Mouse (Mus musculus) inflammation-experienced regulatory T-cells, adult 6 months (primary cell): Measurements from ENCODE around the gene Stap2. TPM values are rescaled to one million over a fixed set of nuclear protein-coding genes. Genes with fewer than 3 reads are reported as not detected.
A peak's percentile ranks its signal among the peaks of the same experiment; 100 is the strongest.

Experiments
- ATAC-seq: one replicate; pipeline ENCODE4 v1.8.0; 2017
- polyA plus RNA-seq, 3 experiments: library from polyadenylated mRNA; unstranded; fragments of 100-300 nt; shearing (Covaris generic); gene quantifications; one replicate each; pipeline ENCODE4 v1.2.1; 2017

Stap2 gene
- polyA plus RNA-seq, 3 experiments from 2014 or later: 0.30 TPM; not detected in 2

DNA sequence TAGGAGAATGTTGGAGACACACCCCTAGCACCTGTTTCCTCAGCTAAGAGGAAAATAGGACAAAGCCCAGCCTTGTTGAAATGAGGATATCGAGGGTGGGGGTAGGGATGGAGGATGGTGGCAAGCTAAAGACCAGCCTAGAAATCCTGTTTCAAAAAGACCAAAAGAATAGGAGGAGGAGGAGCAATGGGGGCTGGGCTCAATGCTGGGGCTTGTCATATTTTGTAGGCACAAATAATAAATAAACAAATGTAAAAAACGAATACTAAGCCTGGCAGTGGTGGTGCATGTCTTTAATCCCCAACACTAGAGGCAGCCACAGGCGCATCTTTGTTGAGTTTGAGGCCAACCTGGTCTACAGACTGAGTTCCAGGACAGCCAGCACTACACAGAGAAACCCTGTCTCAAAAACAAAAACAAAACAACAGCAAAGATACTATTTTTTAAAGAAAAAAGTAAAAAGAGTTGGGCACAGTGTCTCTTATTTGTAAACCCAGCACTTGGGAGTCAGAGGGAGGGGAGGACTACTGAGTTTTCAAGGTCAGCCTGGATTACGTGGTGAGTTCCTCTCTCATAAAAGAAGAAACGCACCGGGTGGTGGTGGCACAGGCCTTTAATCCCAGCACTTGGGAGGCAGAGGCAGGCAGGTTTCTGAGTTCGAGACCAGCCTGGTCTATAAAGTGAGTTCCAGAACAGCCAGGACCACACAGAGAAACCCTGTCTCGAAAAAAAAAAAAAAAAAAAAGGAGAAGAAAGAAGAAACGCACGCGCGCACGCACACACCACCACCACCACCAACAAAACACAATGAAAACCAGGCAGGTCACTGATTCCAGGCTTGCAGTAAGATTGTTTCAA, 47.4 kb downstream of the Stap2 start:
- no peak for ATAC-seq

DNA sequence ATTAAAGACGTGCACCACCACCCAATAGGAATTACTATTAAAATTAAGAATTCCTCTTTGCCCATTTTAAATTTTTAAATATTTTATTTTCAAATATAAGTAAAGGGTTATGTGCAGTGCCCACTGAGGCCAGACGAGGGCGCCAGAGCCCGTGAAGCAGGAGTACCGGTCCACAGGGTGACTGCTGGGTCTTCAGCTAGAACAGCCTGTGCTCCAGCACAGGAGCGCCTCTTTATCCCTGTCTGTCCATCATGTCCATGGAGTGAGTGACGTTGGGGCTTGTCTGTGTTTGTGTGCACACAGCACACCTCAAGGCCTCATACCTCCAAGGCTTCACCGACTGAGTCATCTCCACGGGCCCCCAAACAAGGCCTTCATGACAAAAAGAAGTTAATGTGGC, 48.2 kb downstream of the Stap2 start:
- ATAC-seq: no peak

DNA sequence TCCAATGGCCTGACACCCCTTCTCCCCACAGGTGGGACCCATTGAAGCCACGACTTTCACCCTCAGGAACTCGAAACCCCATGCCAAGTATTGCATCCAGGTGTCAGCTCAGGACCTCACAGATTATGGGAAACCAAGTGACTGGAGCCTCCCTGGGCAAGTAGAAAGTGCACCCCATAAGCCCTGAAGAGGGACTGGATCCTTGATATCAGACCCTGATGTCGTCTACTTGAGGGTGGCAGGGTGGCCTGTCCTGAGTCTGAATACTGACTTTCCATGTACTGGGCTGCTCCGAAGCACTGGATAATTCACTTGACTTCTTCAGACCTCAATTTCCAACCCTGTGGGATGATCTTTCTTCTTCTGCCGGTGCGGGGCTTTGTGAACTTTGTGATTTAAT, 48.8 kb downstream of the Stap2 start:
- ATAC-seq: no peak

GRCm38 (mm10) chr17:55956129-55956528, 49.3 kb downstream of the Stap2 start:
- no peak for ATAC-seq

DNA sequence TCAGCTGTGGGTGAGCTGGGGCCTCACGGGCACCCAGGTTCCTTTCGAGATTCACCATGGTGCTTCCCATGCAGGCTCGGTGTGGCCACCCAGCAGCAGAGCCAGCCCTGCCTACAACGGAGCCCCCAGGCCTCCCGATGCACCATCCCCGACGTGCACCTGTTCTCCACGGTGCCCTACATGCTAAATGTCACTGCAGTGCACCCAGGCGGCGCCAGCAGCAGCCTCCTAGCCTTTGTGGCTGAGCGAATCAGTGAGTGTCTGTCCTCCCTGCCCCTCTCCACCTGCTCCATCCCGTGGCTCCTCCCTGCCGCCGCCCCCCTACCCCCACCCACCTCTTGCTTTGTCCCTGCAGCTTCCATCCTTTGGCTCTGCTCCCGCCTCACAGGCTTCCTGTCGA, 51.2 kb downstream of the Stap2 start:
- ATAC-seq: no peak

DNA sequence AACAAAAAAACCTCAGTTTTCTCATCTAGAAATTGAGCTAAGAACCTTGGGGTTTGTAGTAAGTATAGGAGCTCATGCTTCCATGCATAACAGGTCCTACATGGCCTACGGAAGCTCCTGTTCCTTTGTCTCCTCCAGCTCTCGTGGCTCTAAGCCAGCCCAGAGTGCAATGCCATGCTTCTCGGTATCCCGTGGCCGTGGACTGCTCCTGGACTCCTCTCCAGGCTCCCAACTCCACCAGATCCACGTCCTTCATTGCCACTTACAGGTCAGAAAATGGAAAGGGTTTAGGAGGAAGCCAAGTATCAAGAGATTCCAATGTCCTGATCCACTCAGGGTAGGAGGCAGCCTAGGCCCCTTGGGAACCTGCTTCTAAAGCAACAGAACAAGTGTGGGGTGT, 51.6 kb downstream of the Stap2 start:
- ATAC-seq: no peak

DNA sequence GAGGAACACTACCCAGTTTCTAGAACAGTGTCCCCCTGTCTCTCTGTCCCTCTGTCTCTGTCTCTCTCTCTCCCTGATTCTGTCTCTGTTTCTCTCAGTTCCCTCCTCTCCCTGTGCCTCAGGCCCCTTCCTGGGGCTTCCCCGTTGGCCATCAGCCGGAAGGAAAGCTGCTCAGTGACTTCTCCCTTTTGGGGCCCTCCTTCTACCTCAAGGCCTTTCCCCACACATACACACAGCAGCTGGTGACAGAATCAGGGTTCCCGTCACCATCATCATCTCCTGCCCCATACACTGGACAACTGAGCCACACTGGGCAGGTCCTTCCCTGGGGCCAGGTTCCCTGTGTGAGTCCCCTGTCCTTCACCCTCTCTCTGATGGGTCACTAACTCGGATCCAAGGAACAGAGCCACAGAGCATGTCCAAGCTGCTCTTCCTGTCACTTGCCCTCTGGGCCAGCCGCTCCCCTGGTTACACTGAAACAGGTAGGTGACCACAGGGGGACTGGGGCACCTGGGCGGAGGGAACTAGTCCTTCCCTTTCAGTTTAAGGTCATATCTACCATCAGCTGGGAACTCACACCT, 52.8 kb downstream of the Stap2 start, which contains the start of gene Ebi3:
Ebi3 (plus strand) TSS at position 194 of the 581 bp plus-strand sequence.
- peak; percentile 63 for ATAC-seq

GRCm38 (mm10) chr17:55952041-55952440, 53.3 kb downstream of the Stap2 start:
- ATAC-seq: no peak

DNA sequence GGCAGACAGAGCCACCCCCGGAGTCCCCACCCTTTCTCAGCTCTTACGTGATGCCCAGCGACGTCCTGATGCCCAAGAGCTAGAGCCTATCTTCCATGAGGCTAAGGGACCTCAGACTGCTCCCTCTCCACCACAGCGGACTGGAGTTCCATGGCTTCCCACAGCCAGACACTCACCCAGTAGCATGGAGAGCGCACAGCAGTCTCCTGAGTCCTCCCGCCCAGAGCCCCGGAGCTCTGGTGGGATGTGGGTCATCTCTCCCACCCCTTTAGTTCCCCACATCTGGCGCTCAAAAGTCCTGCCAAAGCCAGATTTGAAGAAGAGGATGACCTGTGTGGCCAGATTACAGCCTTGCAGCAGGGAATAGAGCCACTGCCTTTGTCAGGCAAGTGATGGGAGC, 54.8 kb downstream of the Stap2 start:
- no peak for ATAC-seq

GRCm38 (mm10) chr17:55949400-55949799, 56.0 kb downstream of the Stap2 start, which contains the start of gene Zfp119b:
Gene Zfp119b, minus strand, starts transcription at chr17:55949500.
- ATAC-seq: no peak

GRCm38 (mm10) chr17:55948647-55949046, 56.7 kb downstream of the Stap2 start:
- ATAC-seq: no peak

Other genes with a start within 250 kb of the Stap2 start
- 10 to 100 TPM; 13.0 to 18.7 (median 15.8) TPM for gene Zfp119a, start 126.7 kb downstream of the Stap2 start, polyA plus RNA-seq
- 10 to 100 TPM; 26.9 to 35.6 (median 29.1) TPM for gene Zfp959, start 113.5 kb downstream of the Stap2 start, polyA plus RNA-seq
- gene Zfp119b, start 56.1 kb downstream of the Stap2 start, polyA plus RNA-seq: 10 to 100 TPM in 2 of 3 experiments, 1 to 10 TPM in 1; 8.1 to 20.3 (median 17.7) TPM
- 10 to 100 TPM; 50.3 to 70.8 (median 50.4) TPM for gene Ebi3, start 52.9 kb downstream of the Stap2 start, polyA plus RNA-seq
- gene Yju2, start 46.5 kb downstream of the Stap2 start, polyA plus RNA-seq: 10 to 100 TPM; 25.6 to 36.5 (median 33.0) TPM
- under 1 TPM in 1 of 3 experiments, not detected in 2; 0.40 TPM for gene Shd, start 35.1 kb downstream of the Stap2 start, polyA plus RNA-seq
- gene Fsd1, start 19.1 kb downstream of the Stap2 start, polyA plus RNA-seq: under 1 TPM in 1 of 3 experiments, not detected in 2; 0.98 TPM
- gene Mpnd, start 127 bp upstream of the Stap2 start, polyA plus RNA-seq: 10 to 100 TPM in 2 of 3 experiments, 1 to 10 TPM in 1; 8.3 to 24.2 (median 17.4) TPM
- 10 to 100 TPM; 86.9 to 93.6 (median 91.6) TPM for gene Sh3gl1, start 31.1 kb upstream of the Stap2 start, polyA plus RNA-seq
- 1 to 10 TPM in 2 of 3 experiments, under 1 TPM in 1; 0.63 to 3.6 (median 1.3) TPM for gene Chaf1a, start 34.9 kb upstream of the Stap2 start, polyA plus RNA-seq
- gene Ubxn6, start 69.4 kb upstream of the Stap2 start, polyA plus RNA-seq: 10 to 100 TPM; 28.7 to 41.6 (median 34.2) TPM
- gene Hdgfl2, start 74.0 kb upstream of the Stap2 start, polyA plus RNA-seq: 10 to 100 TPM; 32.5 to 58.6 (median 40.3) TPM
- gene Plin4, start 104.2 kb upstream of the Stap2 start, polyA plus RNA-seq: under 1 TPM in 1 of 3 experiments, not detected in 2; 0.09 TPM
- gene Plin5, start 112.0 kb upstream of the Stap2 start, polyA plus RNA-seq: under 1 TPM in 1 of 3 experiments, not detected in 2; 0.16 TPM
- not detected for gene Lrg1, start 116.4 kb upstream of the Stap2 start, polyA plus RNA-seq
- under 1 TPM in 1 of 3 experiments, not detected in 2; 0.13 TPM for gene Sema6b, start 134.8 kb upstream of the Stap2 start, polyA plus RNA-seq
- gene Tnfaip8l1, start 156.9 kb upstream of the Stap2 start, polyA plus RNA-seq: 10 to 100 TPM; 29.8 to 39.7 (median 37.9) TPM
- 10 to 100 TPM; 53.3 to 65.6 (median 59.5) TPM for gene Mydgf, start 178.3 kb upstream of the Stap2 start, polyA plus RNA-seq
- gene Dpp9, start 213.3 kb upstream of the Stap2 start, polyA plus RNA-seq: 10 to 100 TPM; 13.6 to 17.5 (median 14.5) TPM